Mouse (Mus musculus): Measurements from ENCODE around the gene Capn13.

The Capn13 gene

GRCm38 (mm10) chr17:73400862-73401261, at the start of gene Capn13:
TSS of gene Capn13 (minus strand) at chr17:73400866.
- no peak for DNase-seq

DNA sequence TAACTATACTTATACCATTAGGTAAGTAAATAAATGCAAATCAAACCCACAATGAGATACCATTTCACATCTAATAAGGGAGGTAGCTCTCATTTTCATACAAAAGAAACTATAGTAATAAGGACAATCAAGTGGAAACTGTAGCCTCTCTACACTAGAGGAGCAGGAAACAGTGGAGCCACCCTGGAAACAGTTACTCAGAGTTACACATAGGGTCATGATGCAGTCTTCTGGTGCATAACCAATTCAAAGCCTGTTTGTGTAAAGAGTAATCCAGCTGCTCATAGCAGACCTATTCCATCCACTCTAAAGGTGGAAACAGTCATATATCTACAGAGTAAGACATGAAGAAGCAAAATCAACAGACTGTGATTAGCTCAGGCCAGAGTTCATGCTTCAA, 48.4 kb upstream of the Capn13 start:
- no peak for DNase-seq

GRCm38 (mm10) chr17:73440798-73441197, 40.1 kb upstream of the Capn13 start:
- no peak for DNase-seq

DNA sequence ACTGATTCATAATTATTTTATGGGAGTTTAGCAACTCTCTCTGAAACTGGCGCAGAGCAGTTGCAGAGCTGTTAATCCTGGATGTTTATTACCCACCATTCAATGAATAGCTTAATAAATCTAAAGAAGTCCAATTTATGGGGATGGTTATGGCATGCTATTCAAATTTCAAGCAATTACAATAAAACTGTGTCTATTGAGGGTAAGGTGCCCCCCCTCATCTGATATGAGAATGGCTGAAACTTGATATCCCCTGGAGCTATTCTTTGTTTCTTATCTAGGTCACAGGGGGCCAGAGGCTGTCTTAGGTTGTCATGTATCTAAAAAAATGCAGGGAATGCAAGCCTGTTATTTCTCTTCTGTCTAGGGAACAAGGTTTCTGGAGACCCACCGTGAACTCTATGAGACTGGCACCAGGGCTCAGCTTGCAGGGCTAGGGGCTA, 31.9 kb upstream of the Capn13 start:
- DNase-seq, result no peak

GRCm38 (mm10) chr17:73432058-73432457, 31.4 kb upstream of the Capn13 start:
- no peak for DNase-seq

DNA sequence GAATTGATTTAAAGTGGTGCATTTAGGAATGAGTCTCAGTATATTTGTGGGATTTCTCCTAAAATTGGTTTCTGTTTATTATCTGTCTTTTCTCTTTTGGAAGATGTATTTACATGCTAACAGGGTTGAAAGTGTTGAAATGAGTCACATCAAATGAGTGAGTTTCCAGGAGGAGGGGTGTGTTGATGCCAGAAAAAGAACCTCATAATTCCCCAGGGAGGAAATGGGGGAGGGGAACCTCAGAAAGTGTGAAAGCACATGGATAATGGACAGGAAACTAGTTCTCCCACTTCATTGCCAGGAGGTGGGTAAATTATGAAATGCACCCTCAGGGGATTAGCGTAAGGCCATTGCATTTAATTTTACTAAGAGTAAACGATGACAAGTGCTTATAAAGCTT, 16.7 kb upstream of the Capn13 start:
- no peak for DNase-seq

DNA sequence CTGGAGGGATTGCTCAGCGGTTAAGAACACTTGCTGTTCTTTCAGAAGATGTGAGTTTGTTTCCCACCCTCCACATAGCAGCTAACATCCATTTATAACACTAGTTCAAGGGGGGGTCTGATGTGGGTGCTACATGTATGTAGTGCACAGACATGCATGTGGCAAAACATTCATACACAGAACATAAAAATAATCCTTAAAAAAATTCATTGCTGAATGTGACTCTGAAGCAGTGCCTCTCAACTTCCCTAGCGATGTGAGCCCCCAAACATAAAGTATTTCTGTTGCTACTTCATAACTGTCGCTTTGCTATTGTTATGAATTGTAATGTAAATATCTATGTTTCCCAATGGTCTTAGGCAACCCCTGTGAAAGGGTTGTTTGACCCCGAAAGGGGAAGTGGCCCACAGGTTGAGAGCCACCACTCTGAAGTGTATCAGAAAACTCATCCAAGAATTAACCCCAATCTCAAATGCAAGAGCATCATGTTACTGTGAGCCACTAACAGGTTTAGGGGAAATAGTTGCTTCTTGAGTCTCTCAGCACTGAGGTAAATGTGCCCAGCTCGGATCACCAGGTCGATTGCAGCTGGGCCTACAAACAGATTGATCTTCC, 15.6 kb upstream of the Capn13 start:
- no peak for DNase-seq

GRCm38 (mm10) chr17:73411817-73412216, 11.2 kb upstream of the Capn13 start:
- DNase-seq, result no peak

- DNase-seq, result no peak
Measured at GRCm38 (mm10) chr17:73401272-73401671, 606 bp upstream of the Capn13 start.

- DNase-seq, result no peak
Measured at GRCm38 (mm10) chr17:73399136-73399535, 1.5 kb downstream of the Capn13 start.

DNA sequence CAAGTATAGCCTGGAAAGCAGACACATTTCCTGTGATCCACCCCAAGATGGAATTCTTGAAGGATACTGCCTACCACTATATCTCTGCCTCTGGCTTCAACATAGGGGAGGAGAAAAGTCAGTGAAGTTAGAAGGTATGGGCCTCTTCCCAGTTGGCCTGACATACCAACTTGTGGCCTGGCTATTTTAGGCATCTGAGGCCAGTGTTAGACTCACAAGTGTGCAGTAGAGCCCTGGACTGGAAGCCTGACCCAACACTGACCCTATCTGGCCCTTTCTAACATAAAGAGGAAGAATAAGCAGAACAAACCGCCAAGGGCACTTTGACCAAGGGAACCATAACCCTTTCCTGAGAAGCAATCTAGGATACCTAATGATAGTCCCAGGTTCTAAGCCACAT, 7.3 kb downstream of the Capn13 start:
- DNase-seq, result no peak

GRCm38 (mm10) chr17:73391771-73392170, 8.9 kb downstream of the Capn13 start:
- DNase-seq, result no peak

- no peak for DNase-seq
Measured at GRCm38 (mm10) chr17:73390191-73391089, 10.2 kb downstream of the Capn13 start.

DNA sequence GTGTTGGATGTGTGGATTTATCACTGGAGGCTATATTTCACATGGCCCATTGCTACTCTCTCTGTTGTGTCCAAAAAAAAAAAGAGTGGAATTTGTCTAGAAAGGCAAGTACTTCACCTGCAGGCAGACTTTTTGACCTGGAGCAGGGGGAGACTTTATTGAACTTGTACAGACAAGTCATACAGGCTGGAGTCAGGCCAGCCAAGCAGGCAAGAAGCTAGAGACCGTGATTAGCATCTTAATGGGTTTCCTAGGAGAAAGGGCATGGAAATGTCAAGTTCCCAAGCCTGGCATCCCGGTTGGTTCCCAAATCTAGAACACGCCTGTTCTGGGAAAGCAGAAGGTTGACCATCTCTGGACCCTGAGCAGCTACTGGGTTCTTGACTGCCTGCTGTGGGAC, 11.3 kb downstream of the Capn13 start:
- DNase-seq, result no peak

DNA sequence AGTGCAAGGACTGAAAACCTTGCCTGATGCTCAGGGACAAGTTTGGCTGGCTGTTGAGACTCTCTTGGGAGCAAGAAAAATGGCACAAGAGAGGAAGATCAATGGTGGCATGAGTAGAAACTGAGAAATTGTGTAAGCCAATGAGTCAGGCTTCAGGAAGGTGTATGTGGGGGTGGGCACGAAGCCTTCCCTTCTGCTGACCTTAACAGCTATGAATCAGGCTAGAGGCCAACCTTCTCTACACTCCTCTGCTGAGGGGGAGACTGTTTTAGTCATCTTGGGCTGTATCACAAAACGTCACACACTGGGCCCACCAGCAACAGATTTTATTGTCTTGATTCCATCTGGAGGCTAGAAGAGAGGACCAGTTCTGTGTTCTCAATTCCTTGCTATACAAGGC, 14.1 kb downstream of the Capn13 start:
- DNase-seq, result no peak

- no peak for DNase-seq
Measured at GRCm38 (mm10) chr17:73385940-73386339, 14.7 kb downstream of the Capn13 start.

DNA sequence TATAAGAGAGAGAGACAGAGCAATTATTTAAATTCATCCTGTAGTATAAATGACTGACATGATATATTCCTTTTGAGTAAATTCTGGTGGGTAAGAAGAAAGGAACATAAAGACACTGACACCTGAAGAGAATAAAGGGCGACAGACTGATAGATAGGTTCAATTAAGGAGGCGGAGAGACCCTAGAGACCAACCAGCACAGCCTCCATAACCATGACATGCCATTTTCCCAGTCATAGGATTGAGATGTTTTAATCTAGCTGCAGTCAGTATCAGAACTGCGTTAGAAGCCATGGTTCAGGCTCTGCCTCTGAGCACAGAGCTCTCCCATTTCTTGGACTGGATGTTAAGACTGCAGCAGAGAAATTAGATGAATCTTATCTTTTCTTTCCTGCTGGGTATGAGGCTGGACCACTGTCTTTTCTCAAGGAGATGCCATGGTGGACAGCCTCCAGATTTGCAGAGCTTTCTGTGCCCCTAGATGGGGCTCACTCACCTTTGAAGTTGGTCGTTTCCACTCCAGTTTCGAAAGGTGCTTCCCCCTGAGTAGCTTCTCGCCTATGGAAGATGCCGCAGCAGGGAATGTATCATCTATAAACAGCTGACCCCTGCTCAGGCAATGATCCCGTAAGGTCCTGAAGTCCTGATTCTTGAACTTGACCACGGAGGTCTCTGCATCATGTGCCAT, 18.2 kb downstream of the Capn13 start:
- DNase-seq, result no peak

GRCm38 (mm10) chr17:73381681-73382080, 19.0 kb downstream of the Capn13 start:
- no peak for DNase-seq

GRCm38 (mm10) chr17:73377778-73378484, 22.7 kb downstream of the Capn13 start:
- DNase-seq, result no peak

DNA sequence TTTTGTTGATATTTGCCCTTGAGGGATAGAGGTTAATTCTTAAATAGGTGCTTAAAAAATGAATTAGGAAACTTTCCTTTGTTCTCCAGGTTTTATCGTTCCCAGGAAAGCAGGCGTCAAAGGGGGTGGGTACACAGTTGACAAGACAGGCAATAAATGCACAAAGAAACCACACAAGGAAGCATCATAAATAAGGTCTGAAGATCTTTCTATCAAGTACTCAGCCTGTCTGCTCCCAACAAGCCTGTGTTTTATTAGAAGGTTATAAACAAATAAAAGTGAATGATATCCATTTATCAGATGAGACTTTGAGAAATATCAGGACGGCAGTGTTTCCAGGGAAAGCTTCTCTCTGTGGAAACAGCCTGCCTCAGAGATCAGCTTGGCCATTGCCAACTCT, 33.3 kb downstream of the Capn13 start:
- no peak for DNase-seq

- no peak for DNase-seq
Measured at GRCm38 (mm10) chr17:73361054-73361453, 39.6 kb downstream of the Capn13 start.

GRCm38 (mm10) chr17:73343632-73344390, 56.9 kb downstream of the Capn13 start:
- no peak for DNase-seq

All from lung, postnatal 10 days (tissue).